11 mouse cellular contexts compared by ENCODE assay signal in the genomic region with DNA sequence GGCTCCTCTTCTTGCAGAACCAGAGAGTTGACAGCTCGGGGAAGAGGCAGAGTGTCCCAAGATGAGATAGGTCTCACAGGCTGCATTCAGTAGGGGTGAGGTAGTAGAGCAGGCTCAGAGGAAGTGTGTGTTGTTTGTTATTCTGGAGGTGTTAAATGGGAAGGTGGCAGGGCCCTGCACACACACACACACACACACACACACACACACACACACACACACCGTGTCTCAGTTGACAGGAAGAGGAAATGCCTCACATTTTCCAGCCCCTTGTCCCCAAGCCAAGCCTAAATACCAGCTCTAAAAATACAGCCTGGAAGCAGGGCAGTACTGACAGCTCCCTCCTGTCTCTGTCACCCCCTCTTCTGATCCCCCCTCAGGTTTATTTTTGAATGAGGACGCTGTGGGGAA.
DNase-seq lines count a peak whose midpoint lies in the region; ATAC-seq and TF ChIP-seq lines count a peak whose summit lies in the region.
"Had no signal": no experiment of that assay in that cellular context is flagged by ENCODE, and none has a peak within 500 bp of the region (broad histone marks: within the 10 kb centered on the region; RNA-seq: fewer than 3 reads in every experiment).

No protein-coding gene starts in this region.

- no peaks in the 10 kb centered on the region for H3K4me1 ChIP-seq in stomach, postnatal 0 days (replicated peaks; ENCODE audit: control insufficient read depth, insufficient read depth)
- H3K4me1 ChIP-seq in forebrain, embryonic 12.5 days: no peaks in the 10 kb centered on the region

- intact Hi-C loops in heart, postnatal 25 days (cut with DNase I): no loop called here

- H3K9me3 ChIP-seq in stomach, postnatal 0 days (ENCODE audit: control insufficient read depth, low read length): no peaks in the 10 kb centered on the region
- H3K9me3 ChIP-seq in forebrain, embryonic 12.5 days: no peaks in the 10 kb centered on the region
- H3K9me3 ChIP-seq: limb, embryonic 15.5 days had no signal

- TF ChIP-seq EP300 in stomach, postnatal 0 days (optimal IDR thresholded peaks at IDR 0.05): no peak

- no peak for TF ChIP-seq CTCF in stomach, postnatal 0 days (IDR thresholded peaks at IDR 0.05; ENCODE audit: low read depth)

- H3K27me3 ChIP-seq in stomach, postnatal 0 days (ENCODE audit: control insufficient read depth, insufficient read depth, low read length): no peaks in the 10 kb centered on the region
- H3K27me3 ChIP-seq in forebrain, embryonic 12.5 days: no peaks in the 10 kb centered on the region
- H3K27me3 ChIP-seq: limb, embryonic 15.5 days had no signal

- 25% methylated on average over 3 of the region's 3 CpGs for WGBS in stomach, postnatal 0 days
- WGBS in forebrain, embryonic 12.5 days: 25% methylated on average over 2 of the region's 3 CpGs

- no peak overlapping the region for H3K4me2 ChIP-seq in stomach, postnatal 0 days (replicated peaks; ENCODE audit: low read depth)
- no peak overlapping the region for H3K4me2 ChIP-seq in forebrain, embryonic 12.5 days
- H3K4me2 ChIP-seq: hindbrain, embryonic 14.5 days; limb, embryonic 15.5 days had no signal

- DNase-seq in adrenal gland, postnatal 25 days: peak; percentile 7
- peak; percentile 63 for DNase-seq in gastrocnemius, postnatal 10 days
- DNase-seq in heart, postnatal 25 days (ENCODE audit: low spot score): peak; percentile 22
- peak; percentile 29 to 50 for DNase-seq in lung, adult 18-20 months
- DNase-seq in thymus, postnatal 10 days (ENCODE audit: low spot score in 2 of 2): no peak
- DNase-seq in stomach, postnatal 0 days (ENCODE audit: low spot score): no peak
- DNase-seq: right cerebral cortex, adult 18-20 months; thymus, adult 2 months had no signal

- H3K27ac ChIP-seq in stomach, postnatal 0 days (replicated peaks): no peak overlapping the region
- no peak overlapping the region for H3K27ac ChIP-seq in forebrain, embryonic 12.5 days
- H3K27ac ChIP-seq: hindbrain, embryonic 14.5 days; limb, embryonic 15.5 days had no signal

- ATAC-seq in stomach, postnatal 0 days (ENCODE audit: low FRiP score, low TSS enrichment): no peak
- ATAC-seq in forebrain, embryonic 12.5 days (ENCODE audit: low FRiP score): no peak

- no peak overlapping the region for H3K4me3 ChIP-seq in stomach, postnatal 0 days (ENCODE audit: low read depth, low read length)
- no peak overlapping the region for H3K4me3 ChIP-seq in forebrain, embryonic 12.5 days (replicated peaks)
- H3K4me3 ChIP-seq: limb, embryonic 15.5 days had no signal

- no peaks in the 10 kb centered on the region for H3K36me3 ChIP-seq in stomach, postnatal 0 days (ENCODE audit: control insufficient read depth, insufficient read depth, low read length)
- H3K36me3 ChIP-seq in forebrain, embryonic 12.5 days (replicated peaks): no peaks in the 10 kb centered on the region
- H3K36me3 ChIP-seq: limb, embryonic 15.5 days had no signal

- H3K9ac ChIP-seq in stomach, postnatal 0 days (ENCODE audit: low read length): no peak overlapping the region
- no peak overlapping the region for H3K9ac ChIP-seq in forebrain, embryonic 12.5 days
- H3K9ac ChIP-seq: hindbrain, embryonic 14.5 days; limb, embryonic 15.5 days had no signal

Comparison
In these comparisons a context has a peak if more than half of its experiments do, and no peak if none do; other contexts are left out.
1. DNase-seq: peak in adrenal gland, postnatal 25 days (single experiment), gastrocnemius, postnatal 10 days (single experiment), heart, postnatal 25 days (single experiment) and lung, adult 18-20 months (2 of 2); none in thymus, postnatal 10 days (0 of 2) and stomach, postnatal 0 days (single experiment).